Mouse (Mus musculus) spleen, adult 10 weeks (tissue): ENCODE data around the gene Park7. TPM values are rescaled to one million over a fixed set of nuclear protein-coding genes. Genes with fewer than 3 reads are reported as not detected.

Experiments used
- polyA plus RNA-seq: library from polyadenylated mRNA; stranded (reverse); fragments of 350-450 nt; fragmentation: Illumina TruSeq; extraction: RNeasy Lipid Tissue Mini Kit (QIAGEN cat#74804); gene quantifications from one replicate; pipeline ENCODE4 v1.2.3, GENCODE M21; 2015; ENCODE audit warnings: low replicate concordance; ENCODE audit not compliant: insufficient read depth

Park7 gene
- 123 TPM for polyA plus RNA-seq

DNA sequence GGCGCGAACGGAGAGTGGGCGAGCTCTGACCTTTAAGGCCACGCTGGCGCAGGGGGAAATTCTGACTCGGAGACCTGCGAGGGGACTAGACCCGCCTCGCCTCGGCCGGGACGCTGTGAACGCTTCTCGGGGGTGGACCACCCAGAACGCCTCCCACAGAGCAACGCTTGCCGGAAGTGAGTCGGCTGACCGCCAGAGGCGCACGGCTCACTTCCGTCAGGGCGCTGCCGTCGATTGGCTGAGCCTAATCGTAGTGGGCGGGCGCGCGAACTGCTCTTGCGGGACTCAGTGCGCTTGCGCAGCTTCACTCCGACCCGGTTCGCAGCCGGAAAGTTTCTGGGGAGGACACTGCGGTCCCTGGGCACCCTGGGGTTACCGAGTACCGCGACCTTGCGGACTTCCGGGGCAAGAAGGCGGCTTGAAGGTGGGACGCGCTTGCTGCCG, at the start of gene Park7, which contains the start of gene Tnfrsf9:
Gene Park7 (minus strand): TSS at position 148 of the 444 bp plus-strand sequence.
Gene Tnfrsf9 (plus strand): TSS at position 273 of the 444 bp plus-strand sequence.

DNA sequence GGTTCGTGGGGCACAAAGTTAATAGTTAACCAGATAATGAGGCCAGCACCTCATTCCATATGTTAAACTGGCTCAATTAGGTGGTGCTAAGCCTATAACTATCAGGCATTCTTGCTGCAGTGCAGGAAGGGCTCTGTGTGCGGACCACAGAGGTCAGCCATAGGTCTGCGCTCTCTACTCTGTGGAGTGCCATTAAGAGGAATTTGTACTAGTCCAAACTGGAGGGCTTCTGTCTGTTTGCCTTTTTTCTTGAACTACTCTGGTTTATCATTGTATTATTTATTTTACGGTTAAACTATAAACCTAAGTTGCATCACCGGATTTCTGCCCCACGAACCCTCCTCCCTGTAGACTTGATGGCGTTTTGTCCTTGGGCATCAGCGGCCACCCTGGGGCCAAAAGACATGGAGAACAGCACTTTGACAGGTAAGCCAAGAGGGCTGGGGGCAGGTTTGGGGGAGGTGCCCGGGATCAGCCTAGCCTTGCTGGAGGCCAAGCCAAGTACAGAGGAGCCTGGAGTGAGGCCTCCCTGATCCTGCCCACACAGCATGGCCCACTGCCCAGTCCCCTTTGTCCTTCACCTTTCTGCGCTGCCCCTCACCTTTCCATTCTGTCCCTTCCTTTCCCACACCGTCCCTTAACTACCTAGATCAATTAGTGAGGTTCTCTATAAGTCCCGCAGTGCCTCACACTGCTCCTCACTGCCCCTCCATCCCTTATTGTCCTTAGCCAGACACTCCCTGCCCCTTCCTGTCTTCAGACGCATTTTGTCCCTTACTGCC, 60.4 kb downstream of the Park7 start, which contains the start of gene Errfi1:
Gene Errfi1 (plus strand): TSS at position 240 of the 782 bp plus-strand sequence.

Other genes starting within 250 kb of the Park7 start
- 45.0 TPM for gene Errfi1, start 60.5 kb downstream of the Park7 start, polyA plus RNA-seq
- gene Tnfrsf9, start 125 bp upstream of the Park7 start, polyA plus RNA-seq = 7.7 TPM
- not detected for gene Uts2, start 82.7 kb upstream of the Park7 start, polyA plus RNA-seq
- gene Per3, start 130.2 kb upstream of the Park7 start, polyA plus RNA-seq = 7.4 TPM
- gene Vamp3, start 143.5 kb upstream of the Park7 start, polyA plus RNA-seq = 82.4 TPM
- gene Gm13090, start 175.1 kb upstream of the Park7 start, polyA plus RNA-seq = not detected